Mouse (Mus musculus): Measurements from ENCODE around the gene Traip.

Gene Traip

DNA sequence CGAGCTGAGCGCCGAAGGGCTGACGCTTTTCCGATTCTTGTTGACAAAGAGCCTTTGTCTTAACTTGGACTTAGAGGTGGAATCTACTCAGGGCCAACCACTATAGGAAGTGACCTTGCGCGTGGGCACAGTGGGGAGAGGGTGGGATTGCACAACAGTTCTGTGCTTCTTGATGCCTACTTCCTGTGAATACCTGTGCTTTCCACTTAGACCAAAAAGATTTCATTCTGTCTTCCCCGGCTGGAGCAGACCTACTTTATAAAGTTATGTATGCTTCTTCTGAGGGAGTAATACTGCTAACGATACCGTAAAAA lies at the start of gene Traip:
Traip (plus strand) TSS at position 215 of the 314 bp plus-strand sequence.
- no peak for DNase-seq (ENCODE audit: low read depth in 1 of 2, low spot score in 2 of 2)

DNA sequence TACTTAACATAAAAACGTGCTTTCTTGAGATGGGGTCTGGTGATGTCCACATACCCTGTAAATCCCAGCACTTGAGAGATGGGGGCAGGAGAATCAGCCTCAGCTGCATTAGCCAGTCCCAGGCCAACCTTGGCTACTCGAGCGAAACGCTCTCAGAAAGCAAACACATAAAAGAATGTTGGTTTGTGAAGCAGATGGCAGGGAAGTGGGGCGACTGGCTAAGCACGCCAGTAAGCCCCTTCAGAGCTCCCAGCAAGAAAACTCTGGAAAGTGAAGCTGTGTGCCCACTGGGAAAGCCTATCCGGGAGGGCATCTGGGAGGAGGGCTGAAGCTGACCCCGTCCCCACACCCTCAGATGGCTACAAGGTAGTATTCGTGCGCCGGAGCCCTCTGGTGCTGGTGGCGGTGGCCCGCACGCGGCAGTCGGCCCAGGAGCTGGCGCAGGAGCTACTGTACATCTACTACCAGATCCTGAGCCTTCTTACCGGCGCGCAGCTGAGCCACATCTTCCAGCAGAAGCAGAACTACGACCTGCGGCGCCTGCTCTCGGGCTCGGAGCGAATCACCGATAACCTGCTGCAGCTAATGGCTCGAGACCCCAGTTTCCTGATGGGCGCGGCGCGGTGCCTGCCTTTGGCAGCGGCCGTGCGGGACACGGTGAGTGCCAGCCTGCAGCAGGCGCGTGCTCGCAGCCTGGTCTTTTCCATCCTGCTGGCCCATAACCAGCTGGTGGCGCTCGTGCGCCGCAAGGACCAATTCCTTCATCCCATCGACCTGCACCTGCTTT lies 48.9 kb upstream of the Traip start:
- no peak for DNase-seq (ENCODE audit: low read depth in 1 of 2, low spot score in 2 of 2)

- no peak for DNase-seq (ENCODE audit: low read depth in 1 of 2, low spot score in 2 of 2)
These were observed 48.4 kb upstream of the Traip start for GRCm38 (mm10) chr9:107901627-107901914.

DNA sequence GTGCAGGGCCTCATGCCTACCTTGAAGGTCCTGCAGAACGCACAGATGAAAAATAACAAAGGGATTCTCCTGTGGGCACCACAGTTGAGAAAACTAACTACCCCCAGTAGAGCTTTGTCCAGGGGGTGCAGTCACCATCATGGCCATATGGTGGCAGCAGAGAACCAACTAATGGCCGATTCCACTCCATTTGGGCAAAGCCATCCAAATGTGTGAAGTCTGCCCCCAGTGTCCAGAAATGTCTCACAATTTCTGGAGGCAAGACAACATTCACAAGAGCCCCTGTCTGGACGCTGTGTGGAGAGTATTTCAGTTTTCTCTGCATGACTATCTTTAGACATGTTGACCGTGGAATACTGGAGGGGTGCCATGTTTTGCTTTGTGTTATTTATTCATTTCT lies 45.2 kb upstream of the Traip start:
- DNase-seq (ENCODE audit: low read depth in 1 of 2, low spot score in 2 of 2): peak; percentile 64 to 80

DNA sequence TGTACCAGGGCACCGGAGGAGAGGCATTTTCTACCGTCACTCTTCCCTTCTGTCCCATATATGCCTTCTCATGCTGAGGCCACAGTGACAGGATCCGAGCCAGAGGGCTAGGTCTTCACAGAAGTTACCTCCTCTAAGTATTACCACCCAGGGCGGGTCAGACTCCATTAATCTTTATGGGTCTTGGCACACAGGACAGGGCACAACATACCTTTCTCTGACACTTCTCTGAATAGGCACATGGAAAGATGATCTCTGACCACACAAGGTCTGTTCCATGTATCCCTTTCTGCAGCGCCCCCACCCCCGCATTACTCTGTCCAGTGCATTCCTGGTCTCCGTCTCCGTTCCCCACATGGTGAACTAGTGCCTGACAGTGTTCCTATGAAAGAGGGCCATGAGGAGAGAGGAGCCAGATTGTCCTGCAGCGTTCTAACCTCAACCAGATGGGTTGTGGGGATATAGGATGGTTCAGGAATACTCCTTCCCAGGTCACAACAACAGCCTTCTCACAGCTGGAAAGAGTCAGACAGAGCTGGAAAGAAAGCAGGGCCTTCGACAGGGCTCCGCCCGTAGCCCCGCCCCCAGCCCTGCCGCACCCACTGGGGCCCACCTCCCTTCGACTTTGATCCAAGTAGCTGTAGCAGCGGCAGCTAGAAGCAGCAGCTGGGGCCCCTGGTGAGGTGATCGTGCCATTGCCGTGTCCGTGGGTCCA lies 43.5 kb upstream of the Traip start, which contains the start of gene Mst1r:
Mst1r (plus strand) TSS at position 622 of the 715 bp plus-strand sequence.
- no peak for DNase-seq (ENCODE audit: low read depth in 1 of 2, low spot score in 2 of 2)

GRCm38 (mm10) chr9:107906967-107907800 lies 42.8 kb upstream of the Traip start:
- DNase-seq (ENCODE audit: low read depth in 1 of 2, low spot score in 2 of 2): no peak

- no peak for DNase-seq (ENCODE audit: low read depth in 1 of 2, low spot score in 2 of 2)
These were observed 42.2 kb upstream of the Traip start for GRCm38 (mm10) chr9:107907801-107908120.

DNA sequence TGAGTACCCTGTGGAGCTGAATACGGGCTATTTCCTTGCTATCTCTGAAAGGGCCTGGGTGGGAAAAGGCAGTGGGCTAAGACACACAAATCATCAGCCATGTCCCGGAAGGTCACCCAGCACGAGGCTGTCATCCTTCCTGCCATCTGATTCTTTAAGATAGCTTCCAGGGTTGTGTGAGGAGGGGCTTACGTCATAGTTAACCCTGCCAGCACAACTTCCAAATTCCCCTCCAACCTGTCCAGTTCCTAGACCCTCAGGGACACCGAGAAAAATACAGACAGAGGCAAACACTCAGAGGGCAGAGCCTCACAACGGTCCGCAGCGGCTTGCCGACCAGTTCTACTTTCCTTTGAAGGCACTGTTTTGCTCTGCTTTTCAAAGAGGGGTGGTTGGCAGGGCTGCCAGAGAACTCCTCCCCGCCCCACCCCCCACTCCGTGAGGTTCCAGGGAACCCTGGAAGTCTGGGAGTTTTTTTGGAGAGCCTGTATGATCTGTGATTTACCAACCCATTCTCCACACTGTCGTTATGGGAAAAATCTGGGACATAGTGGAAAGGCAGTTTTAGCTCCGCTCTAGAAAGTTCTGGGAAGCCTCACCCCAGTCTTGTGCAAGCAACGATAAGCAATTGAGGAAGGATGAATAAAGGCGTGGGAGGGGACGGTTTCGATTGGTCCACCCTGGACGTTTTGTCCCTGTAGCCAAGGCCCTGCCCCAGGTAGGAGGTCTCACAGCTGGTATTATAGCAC lies 41.4 kb upstream of the Traip start:
- DNase-seq (ENCODE audit: low read depth in 1 of 2, low spot score in 2 of 2): no peak

GRCm38 (mm10) chr9:107910025-107910769 lies 39.7 kb upstream of the Traip start:
- DNase-seq (ENCODE audit: low read depth in 1 of 2, low spot score in 2 of 2): no peak

GRCm38 (mm10) chr9:107914764-107915420 lies 35.0 kb upstream of the Traip start:
- DNase-seq (ENCODE audit: low read depth in 1 of 2, low spot score in 2 of 2): no peak

- no peak for DNase-seq (ENCODE audit: low read depth in 1 of 2, low spot score in 2 of 2)
These were observed 31.9 kb upstream of the Traip start for GRCm38 (mm10) chr9:107917895-107918608.

DNA sequence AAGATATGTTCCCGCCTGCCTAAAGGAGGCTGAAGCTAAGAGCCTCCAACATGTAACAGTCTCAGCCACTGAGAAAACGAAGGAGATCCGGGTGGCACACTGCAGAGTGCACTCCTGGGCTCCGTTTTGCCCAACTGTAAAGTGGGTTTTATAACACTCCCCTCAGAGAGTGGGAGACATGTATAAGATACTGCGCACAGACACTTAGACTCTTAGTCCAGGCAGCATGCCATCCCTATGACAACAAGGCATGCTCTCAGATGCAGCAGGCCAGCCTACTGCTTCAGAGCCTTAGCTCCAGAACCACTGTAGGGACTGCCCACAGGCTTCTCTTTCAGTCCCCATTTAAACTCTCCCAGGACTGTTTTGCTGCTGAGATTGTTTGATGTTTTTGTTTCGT lies 31.1 kb upstream of the Traip start:
- no peak for DNase-seq (ENCODE audit: low read depth in 1 of 2, low spot score in 2 of 2)

- no peak for DNase-seq (ENCODE audit: low read depth in 1 of 2, low spot score in 2 of 2)
These were observed 30.5 kb upstream of the Traip start for GRCm38 (mm10) chr9:107919441-107919840.

DNA sequence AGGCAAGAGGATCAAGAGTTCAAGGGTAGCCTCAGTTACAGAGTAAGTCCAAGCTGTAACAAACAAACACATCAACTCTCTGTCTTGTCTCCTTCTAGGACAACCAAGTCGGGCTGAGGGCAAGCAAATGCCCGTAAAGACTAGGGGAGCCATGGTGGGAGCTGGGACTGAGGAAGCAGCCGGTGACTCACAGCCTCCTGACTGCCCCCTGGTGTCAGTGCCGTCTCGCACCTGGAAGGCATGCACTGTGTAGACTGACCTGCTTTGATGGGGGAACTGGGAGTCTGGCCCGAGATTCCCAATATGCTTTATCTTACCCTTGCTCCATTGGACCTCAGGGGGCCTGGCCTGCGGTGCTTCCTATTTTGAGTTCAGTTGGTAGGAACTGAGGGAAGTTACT lies 26.9 kb upstream of the Traip start:
- peak in 1 of 2 experiments; percentile 32 for DNase-seq (ENCODE audit: low read depth in 1 of 2, low spot score in 2 of 2)

DNA sequence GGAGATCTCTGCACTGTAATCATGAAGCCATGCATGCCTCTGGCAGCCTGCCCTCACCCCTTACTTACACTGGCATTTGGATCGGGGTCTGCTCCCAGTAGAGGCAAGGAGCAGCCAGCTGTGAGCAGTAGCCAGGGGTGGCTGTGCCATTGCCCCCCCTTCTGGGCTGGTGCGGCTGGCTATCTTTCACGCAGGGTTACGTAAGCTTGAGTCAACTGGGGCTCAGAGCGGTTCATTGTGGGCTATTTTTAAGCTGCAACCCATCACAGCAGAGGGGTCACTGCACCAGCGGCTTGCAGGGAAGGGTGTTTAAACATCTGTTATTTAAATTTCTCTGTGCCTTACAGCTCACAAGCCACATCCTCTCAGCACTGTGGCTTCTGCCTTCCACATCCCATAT lies 26.0 kb upstream of the Traip start:
- DNase-seq (ENCODE audit: low read depth in 1 of 2, low spot score in 2 of 2): no peak

- no peak for DNase-seq (ENCODE audit: low read depth in 1 of 2, low spot score in 2 of 2)
These were observed 24.7 kb upstream of the Traip start for GRCm38 (mm10) chr9:107925251-107925650.

DNA sequence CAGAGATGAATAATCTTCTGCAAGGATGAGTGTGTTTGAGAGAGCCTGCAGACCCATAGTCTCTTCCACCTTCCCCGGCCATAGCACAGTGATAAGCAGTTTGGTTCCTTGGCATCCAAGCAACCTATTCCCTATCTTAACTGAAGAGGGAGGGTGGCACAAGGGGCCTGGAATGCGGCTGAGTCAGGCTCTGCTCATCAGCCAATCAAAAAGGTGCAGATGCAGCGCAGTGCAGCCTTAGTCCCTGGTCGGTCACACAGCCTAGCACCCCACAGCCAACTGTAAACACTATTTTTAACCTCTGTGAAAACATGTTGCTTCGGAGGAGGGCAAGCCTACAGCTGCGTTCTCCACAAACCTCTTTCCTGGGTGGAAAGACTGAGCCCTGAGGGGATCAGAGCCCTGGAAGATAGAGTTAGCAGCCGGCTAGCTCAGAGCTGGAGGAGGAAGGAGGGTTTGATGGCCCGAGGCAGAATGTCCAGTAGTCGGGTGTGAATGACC lies 23.0 kb upstream of the Traip start:
- no peak for DNase-seq (ENCODE audit: low read depth in 1 of 2, low spot score in 2 of 2)

- no peak for DNase-seq (ENCODE audit: low read depth in 1 of 2, low spot score in 2 of 2)
These were observed 22.2 kb upstream of the Traip start for GRCm38 (mm10) chr9:107927749-107928148.

DNA sequence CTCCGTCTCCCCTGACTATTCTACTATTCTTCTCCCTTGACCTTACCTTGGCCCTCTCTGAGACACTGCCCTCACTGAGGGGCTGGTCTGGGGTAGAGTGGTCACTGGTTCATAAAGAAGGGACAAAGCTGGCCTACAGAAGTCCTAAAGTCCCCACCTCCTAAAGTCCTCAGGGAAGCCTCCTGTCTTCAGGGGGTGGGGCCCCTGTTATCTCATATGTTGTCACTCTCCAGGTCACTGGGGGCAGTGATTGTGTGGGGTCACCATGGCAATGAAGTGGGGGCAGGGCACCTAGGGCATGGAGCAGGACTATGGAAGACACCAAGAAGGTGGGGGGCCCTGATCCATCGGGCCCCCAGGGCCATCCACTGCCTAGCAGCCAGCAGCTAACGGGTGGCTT lies 21.8 kb upstream of the Traip start, which contains the start of gene Actl11:
Actl11 (plus strand) TSS at position 301 of the 400 bp plus-strand sequence.
- no peak for DNase-seq (ENCODE audit: low read depth in 1 of 2, low spot score in 2 of 2)

All from monocyte, adult 2 months (primary cell).